Mouse (Mus musculus): ENCODE measurements around the gene Sdad1. TPM values are rescaled to one million over a fixed set of nuclear protein-coding genes. Genes with fewer than 3 reads are reported as not detected.
A peak's percentile ranks its signal among the peaks of the same experiment; 100 is the strongest.

Gene Sdad1
- polyA plus RNA-seq, 1 experiment from 2014 or later, result 15.0 TPM

GRCm38 (mm10) chr5:92294525-92294924 is 15.8 kb downstream of the Sdad1 start:
- ATAC-seq (no peak), DNase-seq (ENCODE audit: low spot score) (no peak)
- WGBS, result 94% methylated on average over 2 of the region's 2 CpGs

GRCm38 (mm10) chr5:92291652-92292414 is 18.4 kb downstream of the Sdad1 start:
- DNase-seq (ENCODE audit: low spot score) (no peak), ATAC-seq (no peak)
- no peak for TF ChIP-seq CTCF (IDR thresholded peaks at IDR 0.05)
- TF ChIP-seq EP300 (IDR thresholded peaks at IDR 0.05), result no peak
- Histone ChIP-seq H3K4me3 (ENCODE audit: low read depth, low read length) (no peak overlapping the region), H3K27ac (ENCODE audit: low read length) (no peak overlapping the region), H3K9me3 (ENCODE audit: low read length) (no peaks in the 10 kb centered on the region), H3K36me3 (ENCODE audit: insufficient read depth, low read length) (peaks cover 29% of the 10 kb centered on the region), H3K9ac (replicated peaks; ENCODE audit: low read depth) (no peak overlapping the region), H3K4me1 (ENCODE audit: insufficient read depth, low read depth, low read length) (no peaks in the 10 kb centered on the region), H3K27me3 (replicated peaks; ENCODE audit: insufficient read depth, low read length) (no peaks in the 10 kb centered on the region), H3K4me2 (replicated peaks; ENCODE audit: low read depth, low read length) (no peak overlapping the region)
- 88% methylated on average over 6 of the region's 6 CpGs for WGBS

More at GRCm38 (mm10) chr5:92294525-92294924, 15.8 kb downstream of the Sdad1 start:
- H3K9me3 ChIP-seq (ENCODE audit: low read length), result no peaks in the 10 kb centered on the region
- peaks cover 20% of the 10 kb centered on the region for H3K36me3 ChIP-seq (ENCODE audit: insufficient read depth, low read length)
- no peak overlapping the region for H3K9ac ChIP-seq (replicated peaks; ENCODE audit: low read depth)
- H3K4me3 ChIP-seq (ENCODE audit: low read depth, low read length), result no peak overlapping the region
- H3K4me2 ChIP-seq (replicated peaks; ENCODE audit: low read depth, low read length), result no peak overlapping the region
- H3K4me1 ChIP-seq (ENCODE audit: insufficient read depth, low read depth, low read length), result no peaks in the 10 kb centered on the region
- TF ChIP-seq CTCF (IDR thresholded peaks at IDR 0.05) (no peak), EP300 (IDR thresholded peaks at IDR 0.05) (no peak)
- H3K27ac ChIP-seq (ENCODE audit: low read length), result no peak overlapping the region
- no peaks in the 10 kb centered on the region for H3K27me3 ChIP-seq (replicated peaks; ENCODE audit: insufficient read depth, low read length)

GRCm38 (mm10) chr5:92287840-92288239 is 22.4 kb downstream of the Sdad1 start:
- no peak overlapping the region for H3K9ac ChIP-seq (replicated peaks; ENCODE audit: low read depth)
- no peak overlapping the region for H3K4me2 ChIP-seq (replicated peaks; ENCODE audit: low read depth, low read length)
- H3K27ac ChIP-seq (ENCODE audit: low read length), result no peak overlapping the region
- ATAC-seq (no peak), DNase-seq (ENCODE audit: low spot score) (no peak)
- no peaks in the 10 kb centered on the region for H3K4me1 ChIP-seq (ENCODE audit: insufficient read depth, low read depth, low read length)
- no peak for TF ChIP-seq EP300 (IDR thresholded peaks at IDR 0.05)
- TF ChIP-seq CTCF (IDR thresholded peaks at IDR 0.05), result no peak
- peaks cover 28% of the 10 kb centered on the region for H3K36me3 ChIP-seq (ENCODE audit: insufficient read depth, low read length)
- no peak overlapping the region for H3K4me3 ChIP-seq (ENCODE audit: low read depth, low read length)
- H3K9me3 ChIP-seq (ENCODE audit: low read length), result no peaks in the 10 kb centered on the region
- H3K27me3 ChIP-seq (replicated peaks; ENCODE audit: insufficient read depth, low read length), result no peaks in the 10 kb centered on the region
- 75% methylated on average over 6 of the region's 6 CpGs for WGBS

- no peak overlapping the region for H3K9ac ChIP-seq (replicated peaks; ENCODE audit: low read depth)
- H3K4me1 ChIP-seq (ENCODE audit: insufficient read depth, low read depth, low read length), result 0 out of 2 replicates have a peak, but pooled peaks cover 4% of the 10 kb centered on the region
- peak; percentile 37 for DNase-seq (ENCODE audit: low spot score)
- ATAC-seq, result no peak
- WGBS, result 48% methylated on average over 3 of the region's 3 CpGs
- H3K4me3 ChIP-seq (ENCODE audit: low read depth, low read length), result no peak overlapping the region
- no peak overlapping the region for H3K4me2 ChIP-seq (replicated peaks; ENCODE audit: low read depth, low read length)
- TF ChIP-seq CTCF (IDR thresholded peaks at IDR 0.05) (no peak), EP300 (IDR thresholded peaks at IDR 0.05) (no peak)
- no peaks in the 10 kb centered on the region for H3K27me3 ChIP-seq (replicated peaks; ENCODE audit: insufficient read depth, low read length)
- 0 out of 2 replicates have a peak, but pooled peaks cover 9% of the 10 kb centered on the region for H3K36me3 ChIP-seq (ENCODE audit: insufficient read depth, low read length)
- H3K27ac ChIP-seq (ENCODE audit: low read length), result peak overlapping the region; percentile 8; the same call in 1 of the 2 replicates
- no peaks in the 10 kb centered on the region for H3K9me3 ChIP-seq (ENCODE audit: low read length)
Observed at GRCm38 (mm10) chr5:92283107-92283506, 27.2 kb downstream of the Sdad1 start.

- DNase-seq (ENCODE audit: low spot score) (peak; percentile 9), ATAC-seq (no peak)
- TF ChIP-seq EP300 (IDR thresholded peaks at IDR 0.05) (no peak), CTCF (IDR thresholded peaks at IDR 0.05) (no peak)
- Histone ChIP-seq H3K9me3 (ENCODE audit: low read length) (no peaks in the 10 kb centered on the region), H3K4me3 (ENCODE audit: low read depth, low read length) (no peak overlapping the region), H3K4me2 (replicated peaks; ENCODE audit: low read depth, low read length) (no peak overlapping the region), H3K36me3 (ENCODE audit: insufficient read depth, low read length) (0 out of 2 replicates have a peak, but pooled peaks cover 5% of the 10 kb centered on the region), H3K27ac (ENCODE audit: low read length) (peak overlapping the region; percentile 8; the same call in 1 of the 2 replicates), H3K4me1 (ENCODE audit: insufficient read depth, low read depth, low read length) (0 out of 2 replicates have a peak, but pooled peaks cover 4% of the 10 kb centered on the region), H3K9ac (replicated peaks; ENCODE audit: low read depth) (no peak overlapping the region), H3K27me3 (replicated peaks; ENCODE audit: insufficient read depth, low read length) (no peaks in the 10 kb centered on the region)
- WGBS, result 54% methylated on average over 4 of the region's 4 CpGs
Observed at GRCm38 (mm10) chr5:92282571-92282970, 27.7 kb downstream of the Sdad1 start.

GRCm38 (mm10) chr5:92278942-92279537 is 31.2 kb downstream of the Sdad1 start:
- no peak overlapping the region for H3K27ac ChIP-seq (ENCODE audit: low read length)
- DNase-seq (ENCODE audit: low spot score), result peak; percentile 64
- no peak overlapping the region for H3K4me2 ChIP-seq (replicated peaks; ENCODE audit: low read depth, low read length)
- no peaks in the 10 kb centered on the region for H3K36me3 ChIP-seq (ENCODE audit: insufficient read depth, low read length)
- no peak for ATAC-seq
- H3K9me3 ChIP-seq (ENCODE audit: low read length), result no peaks in the 10 kb centered on the region
- no peak overlapping the region for H3K4me3 ChIP-seq (ENCODE audit: low read depth, low read length)
- no peak for TF ChIP-seq CTCF (IDR thresholded peaks at IDR 0.05)
- TF ChIP-seq EP300 (IDR thresholded peaks at IDR 0.05), result no peak
- no peaks in the 10 kb centered on the region for H3K27me3 ChIP-seq (replicated peaks; ENCODE audit: insufficient read depth, low read length)
- no peak overlapping the region for H3K9ac ChIP-seq (replicated peaks; ENCODE audit: low read depth)
- 84% methylated on average over 10 of the region's 10 CpGs for WGBS
- 0 out of 2 replicates have a peak, but pooled peaks cover 4% of the 10 kb centered on the region for H3K4me1 ChIP-seq (ENCODE audit: insufficient read depth, low read depth, low read length)
